Mouse (Mus musculus): Measurements from ENCODE around the gene Nkain1. TPM values are rescaled to one million over a fixed set of nuclear protein-coding genes. Genes with fewer than 3 reads are reported as not detected.

The Nkain1 gene
- total RNA-seq, 2 experiments from 2014 or later: not detected

Other genes with a start within 250 kb of the Nkain1 start
- 7.1 and 8.8 TPM in 2 replicates for gene Zcchc17, start 214.2 kb downstream of the Nkain1 start, total RNA-seq (2015; ENCODE audit: low replicate concordance)
- gene Zcchc17, start 214.2 kb downstream of the Nkain1 start, total RNA-seq (2017; ENCODE audit: low replicate concordance): 27.9 and 61.2 TPM in 2 replicates
- gene Snrnp40, start 214.0 kb downstream of the Nkain1 start, total RNA-seq (2015; ENCODE audit: low replicate concordance): 18.6 and 30.5 TPM in 2 replicates
- gene Snrnp40, start 214.0 kb downstream of the Nkain1 start, total RNA-seq (2017; ENCODE audit: low replicate concordance): 25.0 and 28.2 TPM in 2 replicates
- gene Pum1, start 89.1 kb upstream of the Nkain1 start, total RNA-seq (2015; ENCODE audit: low replicate concordance): 166 TPM in 2 replicates
- 245 and 256 TPM in 2 replicates for gene Pum1, start 89.1 kb upstream of the Nkain1 start, total RNA-seq (2017; ENCODE audit: low replicate concordance)
- gene Sdc3, start 218.4 kb upstream of the Nkain1 start, total RNA-seq (2015; ENCODE audit: low replicate concordance): 6.1 and 24.7 TPM in 2 replicates
- gene Sdc3, start 218.4 kb upstream of the Nkain1 start, total RNA-seq (2017; ENCODE audit: low replicate concordance): 4.7 and 13.3 TPM in 2 replicates